Mouse (Mus musculus) hindbrain, postnatal 0 days (tissue): ENCODE results near the gene Uqcc2. TPM values are rescaled to one million over a fixed set of nuclear protein-coding genes. Genes with fewer than 3 reads are reported as not detected.

Experiments used
- ATAC-seq: fragments of 200-750 bp; cut with Nextera tagmentation; 2 replicates; pipeline ENCODE4 v1.8.0; 2017; ENCODE audit warnings: mild to moderate bottlenecking, moderate TSS enrichment, moderate library complexity
- DNase-seq: peaks from one replicate; pipeline ENCODE4 v3.0.0-alpha.2; 2015; ENCODE audit warnings: low spot score
- H3K27ac ChIP-seq: fragments of 300-500 bp; sonication (generic); 2 replicates; pipeline ENCODE4 v1.5.1; 2014; ENCODE audit warnings: mild to moderate bottlenecking
- H3K27me3 ChIP-seq: fragments of 300-500 bp; sonication (generic); 2 replicates; pipeline ENCODE4 v1.6.1; 2014; ENCODE audit warnings: low read length, mixed read lengths; ENCODE audit not compliant: insufficient read depth
- H3K36me3 ChIP-seq: fragments of 300-500 bp; sonication (generic); 2 replicates; pipeline ENCODE4 v1.6.1; 2014; ENCODE audit warnings: low read length, mixed read lengths; ENCODE audit not compliant: insufficient read depth
- H3K4me1 ChIP-seq: fragments of 300-500 bp; sonication (generic); 2 replicates; pipeline ENCODE4 v1.6.1; 2014; ENCODE audit warnings: antibody characterized with exemption, low read length, mixed read lengths; ENCODE audit not compliant: insufficient read depth
- H3K4me2 ChIP-seq: fragments of 300-500 bp; sonication (generic); 2 replicates; pipeline ENCODE4 v1.6.1; 2014; ENCODE audit warnings: low read depth, mild to moderate bottlenecking, low read length, moderate library complexity, mixed read lengths
- H3K4me3 ChIP-seq: fragments of 300-500 bp; sonication (generic); 2 replicates; pipeline ENCODE4 v1.5.1; 2014; ENCODE audit warnings: low read length
- H3K9ac ChIP-seq: fragments of 300-500 bp; sonication (generic); replicated peaks from 2 replicates; pipeline ENCODE4 v1.6.1; 2014; ENCODE audit warnings: mild to moderate bottlenecking, low read length, moderate library complexity, mixed read lengths
- H3K9me3 ChIP-seq: fragments of 300-500 bp; sonication (generic); 2 replicates; pipeline ENCODE4 v1.6.1; 2016; ENCODE audit warnings: low read length, mixed read lengths
- CTCF ChIP-seq: IDR thresholded peaks from 2 replicates; pipeline ENCODE4 v1.5.1; 2016; ENCODE audit warnings: antibody characterized with exemption, control low read depth, low read depth
- WGBS: fragments of 180-500 bp; shearing (Covaris S2); extraction: QIAGEN DNeasy Blood & Tissue Kit; methylation state at CpG from one replicate; pipeline ENCODE4 v1.1.7; 2014; 5-methylcytosine and 5-hydroxymethylcytosine counted together
- polyA plus RNA-seq: library from polyadenylated mRNA; unstranded; fragments of >200 nt; fragmentation: Nextera tagmentation; extraction: Ambion mirVana; gene quantifications from 2 replicates; pipeline ENCODE4 v1.2.1, GENCODE M21; 2015
- total RNA-seq: library from RNA; depleted of rRNA; stranded (reverse); fragments of >200 nt; gene quantifications from 2 replicates; pipeline ENCODE4 v1.2.3, GENCODE M21; 2014

Gene Uqcc2
- total and polyA plus RNA-seq, 2 experiments from 2014 or later = 283 to 445 TPM

- Histone ChIP-seq H3K36me3 (no peaks in the 10 kb centered on the region), H3K9ac (peak overlapping the region; percentile 13; the same call in 1 of the 2 replicates), H3K27ac (no peak overlapping the region), H3K4me3 (no peak overlapping the region), H3K4me2 (no peak overlapping the region), H3K4me1 (peaks cover 12% of the 10 kb centered on the region), H3K9me3 (no peaks in the 10 kb centered on the region), H3K27me3 (no peaks in the 10 kb centered on the region)
- ATAC-seq (no peak), DNase-seq (no peak)
- no peak for TF ChIP-seq CTCF
- 64% methylated on average over 8 of the region's 8 CpGs for WGBS
Measured at GRCm38 (mm10) chr17:27155752-27156151, 22.0 kb upstream of the Uqcc2 start.

GRCm38 (mm10) chr17:27154881-27155280 is 21.2 kb upstream of the Uqcc2 start:
- DNase-seq (no peak), ATAC-seq (no peak)
- Histone ChIP-seq H3K27me3 (no peaks in the 10 kb centered on the region), H3K4me2 (no peak overlapping the region), H3K36me3 (no peaks in the 10 kb centered on the region), H3K4me3 (no peak overlapping the region), H3K9me3 (no peaks in the 10 kb centered on the region), H3K9ac (no peak overlapping the region), H3K4me1 (peaks cover 17% of the 10 kb centered on the region), H3K27ac (no peak overlapping the region)
- 84% methylated on average over 6 of the region's 6 CpGs for WGBS
- no peak for TF ChIP-seq CTCF

GRCm38 (mm10) chr17:27154256-27154655 is 20.5 kb upstream of the Uqcc2 start:
- no peak for TF ChIP-seq CTCF
- H3K9ac ChIP-seq = no peak overlapping the region
- peaks cover 17% of the 10 kb centered on the region for H3K4me1 ChIP-seq
- H3K9me3 ChIP-seq = no peaks in the 10 kb centered on the region
- peak overlapping the region; percentile 21; the same call in 1 of the 2 replicates for H3K27ac ChIP-seq
- H3K36me3 ChIP-seq = no peaks in the 10 kb centered on the region
- DNase-seq = peak; percentile 35
- H3K27me3 ChIP-seq = no peaks in the 10 kb centered on the region
- H3K4me2 ChIP-seq = no peak overlapping the region
- ATAC-seq = no peak
- H3K4me3 ChIP-seq = no peak overlapping the region
- WGBS = 58% methylated on average over 14 of the region's 14 CpGs

- WGBS = 38% methylated on average over 9 of the region's 9 CpGs
- TF ChIP-seq CTCF = no peak
- no peaks in the 10 kb centered on the region for H3K9me3 ChIP-seq
- no peaks in the 10 kb centered on the region for H3K27me3 ChIP-seq
- DNase-seq = peak; percentile 43
- no peak overlapping the region for H3K4me3 ChIP-seq
- H3K9ac ChIP-seq = no peak overlapping the region
- H3K4me1 ChIP-seq = peaks cover 17% of the 10 kb centered on the region
- ATAC-seq = no peak
- H3K27ac ChIP-seq = peak overlapping the region; percentile 21; the same call in 1 of the 2 replicates
- H3K4me2 ChIP-seq = no peak overlapping the region
- H3K36me3 ChIP-seq = no peaks in the 10 kb centered on the region
Measured at GRCm38 (mm10) chr17:27153773-27154193, 20.1 kb upstream of the Uqcc2 start.

- no peaks in the 10 kb centered on the region for H3K27me3 ChIP-seq
- ATAC-seq (no peak; the same call in 1 of the 2 replicates), DNase-seq (no peak)
- H3K27ac ChIP-seq = 0 out of 2 replicates have a peak overlapping the region, but pooled peaks have one; percentile 21
- no peak overlapping the region for H3K4me2 ChIP-seq
- no peak overlapping the region for H3K4me3 ChIP-seq
- no peaks in the 10 kb centered on the region for H3K9me3 ChIP-seq
- peaks cover 17% of the 10 kb centered on the region for H3K4me1 ChIP-seq
- TF ChIP-seq CTCF = no peak
- H3K9ac ChIP-seq = no peak overlapping the region
- H3K36me3 ChIP-seq = no peaks in the 10 kb centered on the region
- WGBS = 59% methylated on average over 8 of the region's 8 CpGs
Measured at GRCm38 (mm10) chr17:27152976-27153723, 19.4 kb upstream of the Uqcc2 start.

- WGBS = 70% methylated on average over 8 of the region's 8 CpGs
- no peaks in the 10 kb centered on the region for H3K36me3 ChIP-seq
- DNase-seq (no peak), ATAC-seq (no peak)
- H3K4me1 ChIP-seq = peaks cover 20% of the 10 kb centered on the region
- TF ChIP-seq CTCF = peak; percentile 54
- H3K4me3 ChIP-seq = no peak overlapping the region
- no peaks in the 10 kb centered on the region for H3K9me3 ChIP-seq
- H3K27ac ChIP-seq = no peak overlapping the region
- H3K4me2 ChIP-seq = no peak overlapping the region
- H3K27me3 ChIP-seq = no peaks in the 10 kb centered on the region
- H3K9ac ChIP-seq = no peak overlapping the region
Measured at GRCm38 (mm10) chr17:27151411-27151810, 17.7 kb upstream of the Uqcc2 start.

GRCm38 (mm10) chr17:27150871-27151270 is 17.2 kb upstream of the Uqcc2 start:
- WGBS = 33% methylated on average over 7 of the region's 7 CpGs
- H3K4me2 ChIP-seq = no peak overlapping the region
- no peak for TF ChIP-seq CTCF
- no peak for ATAC-seq
- no peak overlapping the region for H3K27ac ChIP-seq
- no peaks in the 10 kb centered on the region for H3K27me3 ChIP-seq
- no peak overlapping the region for H3K4me3 ChIP-seq
- H3K9me3 ChIP-seq = no peaks in the 10 kb centered on the region
- H3K9ac ChIP-seq = no peak overlapping the region
- H3K36me3 ChIP-seq = no peaks in the 10 kb centered on the region
- peaks cover 24% of the 10 kb centered on the region for H3K4me1 ChIP-seq
- DNase-seq = no peak
